8 mouse cellular contexts compared by ENCODE assay signal in genomic region chr9:44509487-44510354, GRCm38 (mm10). TPM values are rescaled to one million over a fixed set of nuclear protein-coding genes. Genes with fewer than 3 reads are reported as not detected.
DNase-seq lines count a peak whose midpoint lies in the region; ATAC-seq and TF ChIP-seq lines count a peak whose summit lies in the region.

No protein-coding gene starts in this region.

- DNase-seq in 416B (ENCODE audit: low read depth): peak; percentile 29
- peak; percentile 73 to 82 for DNase-seq in adrenal gland, postnatal 4 days (ENCODE audit: low spot score in 2 of 2)
- DNase-seq in embryonic facial prominence, embryonic 14.5 days (ENCODE audit: low spot score): peak; percentile 87
- peak; percentile 91 for DNase-seq in heart, adult 8-10 months (ENCODE audit: low spot score)
- DNase-seq in kidney, adult 2 months: peak; percentile 94
- DNase-seq in liver: peak; percentile 81
- DNase-seq in spleen, postnatal 10 days (ENCODE audit: low spot score in 2 of 2): peak; percentile 68 to 88

- no peak for TF ChIP-seq POLR2A in kidney, adult 2 months (IDR thresholded peaks at IDR 0.05; ENCODE audit: low read depth, low read length)

- 8% methylated on average over 27 of the region's 27 CpGs for WGBS in embryonic facial prominence, embryonic 14.5 days
- WGBS in kidney, adult 2 months: 4% methylated on average over 26 of the region's 27 CpGs
- 12% methylated on average over 24 of the region's 27 CpGs for WGBS in midbrain, embryonic 16.5 days

- peak overlapping the region; percentile 52 for H3K9ac ChIP-seq in embryonic facial prominence, embryonic 14.5 days (ENCODE audit: low read depth, low read length)
- H3K9ac ChIP-seq in midbrain, embryonic 16.5 days (ENCODE audit: low read depth, low read length): 0 out of 2 replicates have a peak overlapping the region, but pooled peaks have one; percentile 39

- H3K27me3 ChIP-seq in embryonic facial prominence, embryonic 14.5 days (replicated peaks; ENCODE audit: control insufficient read depth, insufficient read depth, low read length): no peaks in the 10 kb centered on the region
- H3K27me3 ChIP-seq in kidney, adult 2 months (replicated peaks; ENCODE audit: control insufficient read depth, insufficient read depth, low read length): no peaks in the 10 kb centered on the region
- H3K27me3 ChIP-seq in midbrain, embryonic 16.5 days (ENCODE audit: control insufficient read depth, insufficient read depth, low read depth, low read length): no peaks in the 10 kb centered on the region

- H3K4me1 ChIP-seq in embryonic facial prominence, embryonic 14.5 days (ENCODE audit: control insufficient read depth, insufficient read depth, low read length): peaks cover 41% of the 10 kb centered on the region
- peaks cover 18% of the 10 kb centered on the region for H3K4me1 ChIP-seq in kidney, adult 2 months (ENCODE audit: control insufficient read depth, insufficient read depth, low read length)
- peaks cover 14% of the 10 kb centered on the region for H3K4me1 ChIP-seq in midbrain, embryonic 16.5 days (ENCODE audit: control insufficient read depth, insufficient read depth, low read length)

- H3K4me2 ChIP-seq in embryonic facial prominence, embryonic 14.5 days (ENCODE audit: low read depth, low read length): peak overlapping the region; percentile 54
- H3K4me2 ChIP-seq in midbrain, embryonic 16.5 days (ENCODE audit: low read length): peak overlapping the region; percentile 39

- H3K27ac ChIP-seq in embryonic facial prominence, embryonic 14.5 days (replicated peaks; ENCODE audit: low read depth, low read length): peak overlapping the region; percentile 87
- H3K27ac ChIP-seq in kidney, adult 2 months (ENCODE audit: insufficient read depth, low read depth, low read length): peak overlapping the region; percentile 77
- H3K27ac ChIP-seq in midbrain, embryonic 16.5 days (ENCODE audit: low read length): no peak overlapping the region; the same call in 1 of the 2 replicates

- peak; percentile 67 for TF ChIP-seq CTCF in kidney, adult 2 months (conservative IDR thresholded peaks at IDR 0.05; ENCODE audit: insufficient read depth, insufficient read length, low read depth, low read length)

- ATAC-seq in embryonic facial prominence, embryonic 14.5 days (ENCODE audit: low read depth): peak; percentile 31
- no peak for ATAC-seq in midbrain, embryonic 16.5 days

- peak overlapping the region; percentile 25 for H3K4me3 ChIP-seq in embryonic facial prominence, embryonic 14.5 days (ENCODE audit: low read depth, low read length)
- H3K4me3 ChIP-seq in kidney, adult 2 months (ENCODE audit: insufficient read depth, low read depth, low read length): peak overlapping the region; percentile 60
- peak overlapping the region; percentile 10; the same call in 1 of the 2 replicates for H3K4me3 ChIP-seq in midbrain, embryonic 16.5 days (ENCODE audit: low read depth, low read length)

- peaks cover 47% of the 10 kb centered on the region for H3K36me3 ChIP-seq in embryonic facial prominence, embryonic 14.5 days (ENCODE audit: control insufficient read depth, insufficient read depth, low read length)
- H3K36me3 ChIP-seq in kidney, adult 2 months (ENCODE audit: control insufficient read depth, insufficient read depth, low read length): no peaks in the 10 kb centered on the region; the same call in 1 of the 2 replicates
- H3K36me3 ChIP-seq in midbrain, embryonic 16.5 days (ENCODE audit: control insufficient read depth, insufficient read depth, low read length): peaks cover 18% of the 10 kb centered on the region

- H3K9me3 ChIP-seq in embryonic facial prominence, embryonic 14.5 days (ENCODE audit: control insufficient read depth, low read length): no peaks in the 10 kb centered on the region
- no peaks in the 10 kb centered on the region for H3K9me3 ChIP-seq in midbrain, embryonic 16.5 days (replicated peaks; ENCODE audit: control insufficient read depth, low read length, poor library complexity, severe bottlenecking)

RNA-seq across cellular contexts. Expression of gene Bcl9l, which starts 27.1 kb away (rescaled TPM):
- 10 to 100 TPM; 86.4 to 97.9 TPM for total RNA-seq in adrenal gland, postnatal 4 days (2021)
- 16.9 and 18.7 TPM in 2 replicates for polyA plus RNA-seq in embryonic facial prominence, embryonic 14.5 days (2014; fragmentation: Nextera tagmentation; extraction: Ambion mirVana)
- 10 to 100 TPM; 51.6 to 56.9 (median 53.9) TPM for total RNA-seq in heart, adult 8-10 months (2022)
- polyA plus RNA-seq in kidney, adult 2 months (2012; rRNA removed): 23.1 and 25.1 TPM in 2 replicates
- polyA plus RNA-seq in midbrain, embryonic 16.5 days (2015; fragmentation: Nextera tagmentation; extraction: Ambion mirVana): 10.7 and 10.8 TPM in 2 replicates

RNA-seq across cellular contexts. Expression of gene Cxcr5, which starts 52.0 kb away (rescaled TPM):
- under 1 TPM in 1 of 2 experiments, not detected in 1; 0.23 TPM for total RNA-seq in adrenal gland, postnatal 4 days (2021)
- polyA plus RNA-seq in embryonic facial prominence, embryonic 14.5 days (2014; fragmentation: Nextera tagmentation; extraction: Ambion mirVana): 0.13 and 0.35 TPM in 2 replicates
- under 1 TPM in 3 of 4 experiments, not detected in 1; 0.11 to 0.72 (median 0.14) TPM for total RNA-seq in heart, adult 8-10 months (2022)
- polyA plus RNA-seq in kidney, adult 2 months (2012; rRNA removed): 0.20 and 4.0 TPM in 2 replicates
- 0.07 TPM in 1 of 2 replicates, not detected in the other for polyA plus RNA-seq in midbrain, embryonic 16.5 days (2015; fragmentation: Nextera tagmentation; extraction: Ambion mirVana)

RNA-seq across cellular contexts. Expression of gene Upk2, which starts 54.9 kb away (rescaled TPM):
- total RNA-seq in adrenal gland, postnatal 4 days (2021): not detected
- polyA plus RNA-seq in embryonic facial prominence, embryonic 14.5 days (2014; fragmentation: Nextera tagmentation; extraction: Ambion mirVana): 1.7 and 2.3 TPM in 2 replicates
- under 1 TPM in 2 of 4 experiments, not detected in 2; 0.26 to 0.28 TPM for total RNA-seq in heart, adult 8-10 months (2022)
- 9.0 and 11.6 TPM in 2 replicates for polyA plus RNA-seq in kidney, adult 2 months (2012; rRNA removed)
- polyA plus RNA-seq in midbrain, embryonic 16.5 days (2015; fragmentation: Nextera tagmentation; extraction: Ambion mirVana): not detected in 2 replicates

Comparison
In these comparisons a context has a peak if more than half of its experiments do, and no peak if none do; other contexts are left out.
1. DNase-seq: peak in every context shown above with its lines; median percentile 94 in kidney, adult 2 months; 91 in heart, adult 8-10 months; 87 in embryonic facial prominence, embryonic 14.5 days; 81 in liver; 78 in spleen, postnatal 10 days; 78 in adrenal gland, postnatal 4 days; 29 in 416B.
2. H3K4me3 ChIP-seq: peak in every context shown above with its lines; median percentile 60 in kidney, adult 2 months; 25 in embryonic facial prominence, embryonic 14.5 days; 10 in midbrain, embryonic 16.5 days.